Mouse (Mus musculus): ENCODE results near the gene Ccdc33.

DNA sequence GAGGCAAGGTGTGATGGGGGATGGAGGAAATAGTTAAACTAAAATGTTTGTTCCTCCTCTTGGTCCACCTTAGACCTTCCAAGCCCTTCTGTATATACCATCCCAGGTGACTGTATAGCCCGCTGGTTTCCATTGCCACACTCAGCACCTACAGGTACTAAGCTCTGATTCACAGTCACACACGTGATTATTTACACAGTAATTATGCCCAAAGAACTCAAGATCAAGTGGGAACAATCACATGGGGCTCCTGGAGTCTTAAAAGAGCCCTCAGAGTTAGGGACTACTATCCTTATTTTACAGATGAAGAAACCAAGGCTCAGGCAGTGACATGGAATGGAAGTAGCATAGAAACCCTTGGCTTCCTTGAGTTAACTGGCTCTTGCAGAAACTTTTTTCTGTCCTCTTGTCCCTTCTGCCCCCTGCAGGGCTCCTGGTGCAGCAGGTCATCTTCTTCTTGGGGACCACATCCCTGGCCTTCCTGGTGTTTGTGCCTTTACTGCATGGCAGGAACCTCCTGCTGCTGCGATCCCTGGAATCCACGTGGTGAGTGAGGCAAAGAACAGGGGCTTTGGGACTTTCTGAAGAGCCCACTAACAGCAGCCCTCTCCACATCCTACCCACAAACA, 32.2 kb upstream of the Ccdc33 start:
- no peak for TF ChIP-seq CTCF (IDR thresholded peaks at IDR 0.05; ENCODE audit: borderline replicate concordance, insufficient read depth, low read depth, low read length)
- TF ChIP-seq POLR2A (IDR thresholded peaks at IDR 0.05; ENCODE audit: borderline replicate concordance, insufficient read depth, low read length) = no peak

Measured in cerebellum, adult 2 months (tissue).